Mouse (Mus musculus) olfactory bulb, adult 2 months (tissue): ENCODE measurements around the gene Myo3b. TPM values are rescaled to one million over a fixed set of nuclear protein-coding genes. Genes with fewer than 3 reads are reported as not detected.
A peak's percentile ranks its signal among the peaks of the same experiment; 100 is the strongest.

Source experiments
- H3K27ac ChIP-seq: fragments of 200-500 bp; 2 replicates; pipeline ENCODE4 v1.5.1; 2012; ENCODE audit warnings: low read depth, low read length; ENCODE audit not compliant: insufficient read depth
- H3K4me1 ChIP-seq: fragments of 200-500 bp; 2 replicates; pipeline ENCODE4 v1.6.1; 2012; ENCODE audit warnings: low read length; ENCODE audit not compliant: control insufficient read depth, insufficient read depth
- H3K4me3 ChIP-seq: fragments of 200-500 bp; 2 replicates; pipeline ENCODE4 v1.5.1; 2012; ENCODE audit warnings: mild to moderate bottlenecking, low read depth, low read length, moderate library complexity; ENCODE audit not compliant: insufficient read depth
- CTCF ChIP-seq: fragments of 200-500 bp; IDR thresholded peaks from 2 replicates; pipeline ENCODE4 v1.5.1; 2012; ENCODE audit warnings: low read depth, mild to moderate bottlenecking, low read length, moderate library complexity; ENCODE audit not compliant: insufficient read depth
- POLR2A ChIP-seq: fragments of 200-500 bp; IDR thresholded peaks from 2 replicates; pipeline ENCODE4 v1.6.1; 2012; ENCODE audit warnings: mild to moderate bottlenecking, low read depth, low read length, moderate library complexity; ENCODE audit not compliant: insufficient read depth
- WGBS: fragments of 180-500 bp; shearing (Covaris S2); methylation state at CpG from one replicate; pipeline ENCODE4 v1.1.7; 2018; 5-methylcytosine and 5-hydroxymethylcytosine counted together
- polyA plus RNA-seq: library from polyadenylated mRNA; stranded (reverse); fragments of >200 nt; gene quantifications from 2 replicates; pipeline ENCODE4 v1.2.4, GENCODE M21; 2012; ENCODE audit warnings: low replicate concordance; ENCODE audit not compliant: missing spikeins, insufficient read depth, insufficient read length

Myo3b gene
- polyA plus RNA-seq, 1 experiment: not detected

GRCm38 (mm10) chr2:70058201-70058600 is 19.3 kb downstream of the Myo3b start:
- Histone ChIP-seq H3K27ac (peak overlapping the region; percentile 26; the same call in 1 of the 2 replicates), H3K4me3 (no peak overlapping the region), H3K4me1 (peaks cover 19% of the 10 kb centered on the region)
- WGBS: 92% methylated on average over 4 of the region's 4 CpGs
- no peak for TF ChIP-seq CTCF
- TF ChIP-seq POLR2A: no peak

- 35% methylated on average over 11 of the region's 11 CpGs for WGBS
- Histone ChIP-seq H3K27ac (peak overlapping the region; percentile 90), H3K4me3 (no peak overlapping the region), H3K4me1 (peaks cover 26% of the 10 kb centered on the region)
- TF ChIP-seq CTCF: no peak
- no peak for TF ChIP-seq POLR2A
Observed at GRCm38 (mm10) chr2:70060359-70061345, 21.7 kb downstream of the Myo3b start.

- 85% methylated on average over 6 of the region's 6 CpGs for WGBS
- peak overlapping the region; percentile 53 for H3K27ac ChIP-seq
- H3K4me3 ChIP-seq: no peak overlapping the region
- H3K4me1 ChIP-seq: peaks cover 28% of the 10 kb centered on the region
- TF ChIP-seq CTCF (no peak), POLR2A (no peak)
Observed at GRCm38 (mm10) chr2:70065116-70065515, 26.2 kb downstream of the Myo3b start.

- 21% methylated on average over 7 of the region's 7 CpGs for WGBS
- peak overlapping the region; percentile 53 for H3K27ac ChIP-seq
- TF ChIP-seq CTCF (no peak), POLR2A (no peak)
Observed at GRCm38 (mm10) chr2:70065729-70066300, 26.9 kb downstream of the Myo3b start.

GRCm38 (mm10) chr2:70066338-70067022 is 27.6 kb downstream of the Myo3b start:
- peak overlapping the region; percentile 53 for H3K27ac ChIP-seq
- 50% methylated on average over 6 of the region's 6 CpGs for WGBS
- TF ChIP-seq POLR2A: no peak
- TF ChIP-seq CTCF: no peak

More at GRCm38 (mm10) chr2:70065729-70066300, 26.9 kb downstream of the Myo3b start:
- H3K4me1 ChIP-seq: peaks cover 24% of the 10 kb centered on the region
- no peak overlapping the region for H3K4me3 ChIP-seq

GRCm38 (mm10) chr2:70069861-70070260 is 30.9 kb downstream of the Myo3b start:
- TF ChIP-seq CTCF (no peak), POLR2A (no peak)
- no peak overlapping the region for H3K4me3 ChIP-seq
- no peak overlapping the region for H3K27ac ChIP-seq
- peaks cover 16% of the 10 kb centered on the region for H3K4me1 ChIP-seq
- WGBS: 90% methylated on average over 5 of the region's 5 CpGs

More at GRCm38 (mm10) chr2:70066338-70067022, 27.6 kb downstream of the Myo3b start:
- Histone ChIP-seq H3K4me3 (no peak overlapping the region), H3K4me1 (peaks cover 21% of the 10 kb centered on the region)

- no peaks in the 10 kb centered on the region for H3K4me1 ChIP-seq
- WGBS: 87% methylated on average over 17 of the region's 17 CpGs
- TF ChIP-seq CTCF: no peak
- no peak for TF ChIP-seq POLR2A
- H3K27ac ChIP-seq: no peak overlapping the region
- H3K4me3 ChIP-seq: no peak overlapping the region
Observed at GRCm38 (mm10) chr2:70083444-70084020, 44.6 kb downstream of the Myo3b start.

- TF ChIP-seq CTCF (no peak), POLR2A (no peak)
- no peak overlapping the region for H3K27ac ChIP-seq
- WGBS: 80% methylated on average over 2 of the region's 2 CpGs
- H3K4me1 ChIP-seq: peaks cover 9% of the 10 kb centered on the region; the same call in 1 of the 2 replicates
- no peak overlapping the region for H3K4me3 ChIP-seq
Observed at GRCm38 (mm10) chr2:70091261-70091660, 52.3 kb downstream of the Myo3b start.
